Mouse (Mus musculus): ENCODE results near the gene Car1. TPM values are rescaled to one million over a fixed set of nuclear protein-coding genes. Genes with fewer than 3 reads are reported as not detected.
"Not testable (repeated sequence)": the region's sequence is repeated elsewhere in the genome, so short reads cannot be mapped to it uniquely, and the experiment has no call there.

Gene Car1
- polyA plus RNA-seq, 1 experiment from 2014 or later, result 78.4 TPM

- not testable (repeated sequence) for DNase-seq; H3K9me3 ChIP-seq (ENCODE audit: low read length); ATAC-seq; H3K4me2 ChIP-seq (ENCODE audit: low read depth, low read length); H3K4me1 ChIP-seq (ENCODE audit: insufficient read depth); H3K4me3 ChIP-seq (ENCODE audit: low read depth, low read length); H3K36me3 ChIP-seq (replicated peaks; ENCODE audit: insufficient read depth, low read length); H3K9ac ChIP-seq (replicated peaks); H3K27ac ChIP-seq (ENCODE audit: low read depth); H3K27me3 ChIP-seq (ENCODE audit: insufficient read depth, low read length)
- 89% methylated on average over 1 of the region's 1 CpGs for WGBS (ENCODE audit: insufficient replicate concordance)
These were observed 35.7 kb downstream of the Car1 start for GRCm38 (mm10) chr3:14772473-14772872.

GRCm38 (mm10) chr3:14764755-14765566 is 43.2 kb downstream of the Car1 start:
- H3K36me3 ChIP-seq (replicated peaks; ENCODE audit: insufficient read depth, low read length), result no peaks in the 10 kb centered on the region

GRCm38 (mm10) chr3:14755716-14756115 is 52.5 kb downstream of the Car1 start:
- no peak for DNase-seq

More at GRCm38 (mm10) chr3:14764755-14765566, 43.2 kb downstream of the Car1 start:
- no peak overlapping the region for H3K4me2 ChIP-seq (ENCODE audit: low read depth, low read length)
- no peak overlapping the region for H3K9ac ChIP-seq (replicated peaks)
- no peaks in the 10 kb centered on the region for H3K4me1 ChIP-seq (ENCODE audit: insufficient read depth)
- 61% methylated on average over 2 of the region's 2 CpGs for WGBS (ENCODE audit: insufficient replicate concordance)
- ATAC-seq (no peak), DNase-seq (no peak)
- no peaks in the 10 kb centered on the region for H3K27me3 ChIP-seq (ENCODE audit: insufficient read depth, low read length)
- H3K9me3 ChIP-seq (ENCODE audit: low read length), result no peaks in the 10 kb centered on the region
- no peak overlapping the region for H3K4me3 ChIP-seq (ENCODE audit: low read depth, low read length)
- no peak overlapping the region for H3K27ac ChIP-seq (ENCODE audit: low read depth)
- TF ChIP-seq EP300 (IDR thresholded peaks at IDR 0.05; ENCODE audit: low read depth) (no peak), CTCF (IDR thresholded peaks at IDR 0.05; ENCODE audit: low read depth) (no peak)

GRCm38 (mm10) chr3:14746041-14746440 is 62.1 kb downstream of the Car1 start:
- no peak for ATAC-seq
- Histone ChIP-seq H3K4me3 (ENCODE audit: low read depth, low read length) (no peak overlapping the region), H3K36me3 (replicated peaks; ENCODE audit: insufficient read depth, low read length) (no peaks in the 10 kb centered on the region), H3K27ac (ENCODE audit: low read depth) (no peak overlapping the region), H3K27me3 (ENCODE audit: insufficient read depth, low read length) (no peaks in the 10 kb centered on the region), H3K4me2 (ENCODE audit: low read depth, low read length) (no peak overlapping the region), H3K4me1 (ENCODE audit: insufficient read depth) (no peaks in the 10 kb centered on the region), H3K9ac (replicated peaks) (no peak overlapping the region), H3K9me3 (ENCODE audit: low read length) (no peaks in the 10 kb centered on the region)
- TF ChIP-seq CTCF (IDR thresholded peaks at IDR 0.05; ENCODE audit: low read depth), result no peak
- no peak for TF ChIP-seq EP300 (IDR thresholded peaks at IDR 0.05; ENCODE audit: low read depth)
- WGBS (ENCODE audit: insufficient replicate concordance), result 85% methylated on average over 3 of the region's 3 CpGs
- DNase-seq, result no peak

More at GRCm38 (mm10) chr3:14755716-14756115, 52.5 kb downstream of the Car1 start:
- no peaks in the 10 kb centered on the region for H3K9me3 ChIP-seq (ENCODE audit: low read length)
- H3K27ac ChIP-seq (ENCODE audit: low read depth), result peak overlapping the region; percentile 62
- H3K4me1 ChIP-seq (ENCODE audit: insufficient read depth), result no peaks in the 10 kb centered on the region
- no peak overlapping the region for H3K4me2 ChIP-seq (ENCODE audit: low read depth, low read length)
- H3K4me3 ChIP-seq (ENCODE audit: low read depth, low read length), result no peak overlapping the region
- no peaks in the 10 kb centered on the region for H3K27me3 ChIP-seq (ENCODE audit: insufficient read depth, low read length)
- peak; percentile 98 for ATAC-seq
- 56% methylated on average over 1 of the region's 1 CpGs for WGBS (ENCODE audit: insufficient replicate concordance)
- TF ChIP-seq CTCF (IDR thresholded peaks at IDR 0.05; ENCODE audit: low read depth), result no peak
- H3K9ac ChIP-seq (replicated peaks), result no peak overlapping the region
- no peaks in the 10 kb centered on the region for H3K36me3 ChIP-seq (replicated peaks; ENCODE audit: insufficient read depth, low read length)

- Histone ChIP-seq H3K27me3 (ENCODE audit: insufficient read depth, low read length) (no peaks in the 10 kb centered on the region), H3K4me3 (ENCODE audit: low read depth, low read length) (no peak overlapping the region)
These were observed 69.9 kb downstream of the Car1 start for GRCm38 (mm10) chr3:14738261-14738660.

GRCm38 (mm10) chr3:14727496-14727895 is 80.7 kb downstream of the Car1 start:
- not testable (repeated sequence) for H3K4me3 ChIP-seq (ENCODE audit: low read depth, low read length); H3K4me2 ChIP-seq (ENCODE audit: low read depth, low read length); DNase-seq; ATAC-seq; H3K36me3 ChIP-seq (replicated peaks; ENCODE audit: insufficient read depth, low read length); H3K9ac ChIP-seq (replicated peaks); H3K4me1 ChIP-seq (ENCODE audit: insufficient read depth); H3K27me3 ChIP-seq (ENCODE audit: insufficient read depth, low read length); H3K27ac ChIP-seq (ENCODE audit: low read depth); H3K9me3 ChIP-seq (ENCODE audit: low read length)
- 74% methylated on average over 1 of the region's 1 CpGs for WGBS (ENCODE audit: insufficient replicate concordance)

More at GRCm38 (mm10) chr3:14738261-14738660, 69.9 kb downstream of the Car1 start:
- WGBS (ENCODE audit: insufficient replicate concordance), result 80% methylated on average over 2 of the region's 2 CpGs
- no peak for ATAC-seq
- H3K27ac ChIP-seq (ENCODE audit: low read depth), result no peak overlapping the region
- TF ChIP-seq EP300 (IDR thresholded peaks at IDR 0.05; ENCODE audit: low read depth), result no peak
- no peak for TF ChIP-seq CTCF (IDR thresholded peaks at IDR 0.05; ENCODE audit: low read depth)
- no peaks in the 10 kb centered on the region for H3K36me3 ChIP-seq (replicated peaks; ENCODE audit: insufficient read depth, low read length)
- H3K4me1 ChIP-seq (ENCODE audit: insufficient read depth), result no peaks in the 10 kb centered on the region
- DNase-seq, result no peak
- no peaks in the 10 kb centered on the region for H3K9me3 ChIP-seq (ENCODE audit: low read length)
- no peak overlapping the region for H3K9ac ChIP-seq (replicated peaks)
- H3K4me2 ChIP-seq (ENCODE audit: low read depth, low read length), result no peak overlapping the region

- ATAC-seq; H3K36me3 ChIP-seq (replicated peaks; ENCODE audit: insufficient read depth, low read length); H3K27ac ChIP-seq (ENCODE audit: low read depth); H3K4me1 ChIP-seq (ENCODE audit: insufficient read depth); H3K4me2 ChIP-seq (ENCODE audit: low read depth, low read length); DNase-seq; H3K27me3 ChIP-seq (ENCODE audit: insufficient read depth, low read length); H3K4me3 ChIP-seq (ENCODE audit: low read depth, low read length); H3K9ac ChIP-seq (replicated peaks); H3K9me3 ChIP-seq (ENCODE audit: low read length): not testable (repeated sequence)
These were observed 82.7 kb downstream of the Car1 start for GRCm38 (mm10) chr3:14725462-14725861.

Other genes starting within 250 kb of the Car1 start
- gene 1810022K09Rik, start 197.1 kb downstream of the Car1 start, polyA plus RNA-seq (2015; fragmentation: Nextera tagmentation; extraction: Ambion mirVana), result 205 and 234 TPM in 2 replicates
- gene Car13, start 166.6 kb downstream of the Car1 start, polyA plus RNA-seq (2015; fragmentation: Nextera tagmentation; extraction: Ambion mirVana), result 0.94 and 0.99 TPM in 2 replicates
- 38.8 and 39.0 TPM in 2 replicates for gene Car3, start 55.1 kb upstream of the Car1 start, polyA plus RNA-seq (2015; fragmentation: Nextera tagmentation; extraction: Ambion mirVana)
- 901 and 980 TPM in 2 replicates for gene Car2, start 77.9 kb upstream of the Car1 start, polyA plus RNA-seq (2015; fragmentation: Nextera tagmentation; extraction: Ambion mirVana)

Measured in liver, postnatal 0 days (tissue).